Mouse (Mus musculus): ENCODE results near the gene Triap1. TPM values are rescaled to one million over a fixed set of nuclear protein-coding genes. Genes with fewer than 3 reads are reported as not detected.

The Triap1 gene
- polyA plus RNA-seq, 1 experiment from 2014 or later: 56.4 TPM

GRCm38 (mm10) chr5:115312816-115313667, 28.0 kb upstream of the Triap1 start:
- 82% methylated on average over 10 of the region's 10 CpGs for WGBS
- peaks cover 9% of the 10 kb centered on the region for H3K4me1 ChIP-seq (replicated peaks; ENCODE audit: control insufficient read depth, insufficient read depth, low read length)
- no peaks in the 10 kb centered on the region for H3K9me3 ChIP-seq (ENCODE audit: control insufficient read depth, low read length)
- no peak overlapping the region for H3K4me2 ChIP-seq (ENCODE audit: low read depth, low read length, severe bottlenecking)
- DNase-seq (ENCODE audit: low spot score) (no peak), ATAC-seq (replicated peaks; ENCODE audit: low FRiP score) (no peak)
- no peak overlapping the region for H3K9ac ChIP-seq (ENCODE audit: low read length)
- H3K27ac ChIP-seq (ENCODE audit: low read depth, low read length): no peak overlapping the region
- H3K27me3 ChIP-seq (ENCODE audit: control insufficient read depth, insufficient read depth, low read length): no peaks in the 10 kb centered on the region
- no peaks in the 10 kb centered on the region for H3K36me3 ChIP-seq (ENCODE audit: control insufficient read depth, insufficient read depth, low read length)
- H3K4me3 ChIP-seq (ENCODE audit: low read depth, low read length): no peak overlapping the region

DNA sequence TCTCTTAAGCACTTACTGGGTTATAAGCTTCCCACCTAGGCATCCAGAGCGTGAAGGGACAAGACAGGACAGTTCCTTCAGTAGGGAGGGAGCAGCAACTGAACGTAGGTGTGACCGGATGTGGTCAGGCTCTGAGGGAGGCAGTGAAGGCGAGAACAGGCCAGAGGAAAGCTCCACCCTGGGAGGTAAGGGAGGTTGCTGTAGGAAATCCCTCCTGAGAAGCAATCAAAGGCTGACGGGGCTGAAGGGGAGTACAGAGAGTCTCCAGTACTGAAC, 27.4 kb upstream of the Triap1 start:
- DNase-seq (ENCODE audit: low spot score): no peak
- Histone ChIP-seq H3K36me3 (ENCODE audit: control insufficient read depth, insufficient read depth, low read length) (no peaks in the 10 kb centered on the region), H3K4me2 (ENCODE audit: low read depth, low read length, severe bottlenecking) (no peak overlapping the region), H3K27me3 (ENCODE audit: control insufficient read depth, insufficient read depth, low read length) (no peaks in the 10 kb centered on the region), H3K9me3 (ENCODE audit: control insufficient read depth, low read length) (no peaks in the 10 kb centered on the region), H3K27ac (ENCODE audit: low read depth, low read length) (no peak overlapping the region), H3K9ac (ENCODE audit: low read length) (no peak overlapping the region), H3K4me1 (replicated peaks; ENCODE audit: control insufficient read depth, insufficient read depth, low read length) (peaks cover 10% of the 10 kb centered on the region), H3K4me3 (ENCODE audit: low read depth, low read length) (no peak overlapping the region)
- 42% methylated on average over 5 of the region's 5 CpGs for WGBS
- no peak for ATAC-seq (replicated peaks; ENCODE audit: low FRiP score)

DNA sequence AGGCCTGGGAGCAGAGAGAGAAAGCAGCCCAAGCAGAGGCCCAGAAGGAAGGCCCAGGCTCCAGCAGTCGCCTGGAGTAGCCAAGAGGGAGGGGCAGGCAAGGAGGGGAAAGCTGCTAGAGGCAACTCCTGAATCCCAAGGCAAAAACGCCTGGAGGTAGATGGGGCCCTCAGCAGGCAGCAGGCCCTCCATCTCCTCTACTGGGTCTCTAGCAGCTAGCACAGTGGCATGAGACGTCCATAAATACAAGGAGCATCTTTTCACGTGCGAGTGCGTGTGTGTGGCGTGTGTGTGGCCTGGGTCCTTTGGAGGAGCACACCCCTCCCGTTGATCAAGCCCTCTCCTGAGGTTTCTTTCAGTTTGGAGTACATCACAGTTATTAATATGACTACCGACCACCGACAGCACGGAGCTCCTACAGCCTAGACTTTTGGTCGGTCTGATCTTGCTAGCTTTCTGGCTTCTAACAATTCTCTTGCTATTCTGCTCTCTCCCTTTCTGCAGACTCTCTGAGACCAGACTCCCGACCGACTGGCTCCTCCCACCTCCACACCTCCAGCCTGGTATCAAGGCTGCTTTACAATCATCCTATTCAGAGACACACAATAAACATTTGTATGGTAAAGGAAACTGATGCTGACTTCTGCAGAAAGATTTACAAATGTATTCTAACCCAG, 23.9 kb upstream of the Triap1 start:
- Histone ChIP-seq H3K9ac (ENCODE audit: low read length) (peak overlapping the region; percentile 30), H3K36me3 (ENCODE audit: control insufficient read depth, insufficient read depth, low read length) (no peaks in the 10 kb centered on the region), H3K4me2 (ENCODE audit: low read depth, low read length, severe bottlenecking) (no peak overlapping the region), H3K27me3 (ENCODE audit: control insufficient read depth, insufficient read depth, low read length) (no peaks in the 10 kb centered on the region), H3K27ac (ENCODE audit: low read depth, low read length) (peak overlapping the region; percentile 20), H3K9me3 (ENCODE audit: control insufficient read depth, low read length) (no peaks in the 10 kb centered on the region), H3K4me1 (replicated peaks; ENCODE audit: control insufficient read depth, insufficient read depth, low read length) (peaks cover 21% of the 10 kb centered on the region), H3K4me3 (ENCODE audit: low read depth, low read length) (no peak overlapping the region)
- no peak for ATAC-seq (replicated peaks; ENCODE audit: low FRiP score)
- WGBS: 3% methylated on average over 14 of the region's 14 CpGs
- DNase-seq (ENCODE audit: low spot score): no peak

- WGBS: 7% methylated on average over 10 of the region's 10 CpGs
- no peak overlapping the region for H3K4me3 ChIP-seq (ENCODE audit: low read depth, low read length)
- H3K4me2 ChIP-seq (ENCODE audit: low read depth, low read length, severe bottlenecking): peak overlapping the region; percentile 13; the same call in 1 of the 2 replicates
Measured at GRCm38 (mm10) chr5:115317645-115318328, 23.2 kb upstream of the Triap1 start.

GRCm38 (mm10) chr5:115319004-115319940, 21.8 kb upstream of the Triap1 start:
- H3K4me2 ChIP-seq (ENCODE audit: low read depth, low read length, severe bottlenecking): peak overlapping the region; percentile 66
- H3K4me3 ChIP-seq (ENCODE audit: low read depth, low read length): peak overlapping the region; percentile 25
- H3K9me3 ChIP-seq (ENCODE audit: control insufficient read depth, low read length): no peaks in the 10 kb centered on the region
- H3K9ac ChIP-seq (ENCODE audit: low read length): peak overlapping the region; percentile 47
- DNase-seq (ENCODE audit: low spot score): peak; percentile 79
- no peaks in the 10 kb centered on the region for H3K36me3 ChIP-seq (ENCODE audit: control insufficient read depth, insufficient read depth, low read length)
- H3K27me3 ChIP-seq (ENCODE audit: control insufficient read depth, insufficient read depth, low read length): no peaks in the 10 kb centered on the region
- H3K4me1 ChIP-seq (replicated peaks; ENCODE audit: control insufficient read depth, insufficient read depth, low read length): peaks cover 21% of the 10 kb centered on the region
- H3K27ac ChIP-seq (ENCODE audit: low read depth, low read length): peak overlapping the region; percentile 25; the same call in 1 of the 2 replicates
- peak; percentile 36; the same call in 1 of the 2 replicates for ATAC-seq (replicated peaks; ENCODE audit: low FRiP score)
- WGBS: under 1% methylated on average over 22 of the region's 22 CpGs

More at GRCm38 (mm10) chr5:115317645-115318328, 23.2 kb upstream of the Triap1 start:
- Histone ChIP-seq H3K4me1 (replicated peaks; ENCODE audit: control insufficient read depth, insufficient read depth, low read length) (peaks cover 21% of the 10 kb centered on the region), H3K27me3 (ENCODE audit: control insufficient read depth, insufficient read depth, low read length) (no peaks in the 10 kb centered on the region), H3K36me3 (ENCODE audit: control insufficient read depth, insufficient read depth, low read length) (no peaks in the 10 kb centered on the region), H3K9me3 (ENCODE audit: control insufficient read depth, low read length) (no peaks in the 10 kb centered on the region), H3K27ac (ENCODE audit: low read depth, low read length) (peak overlapping the region; percentile 20), H3K9ac (ENCODE audit: low read length) (no peak overlapping the region)
- peak; percentile 60; the same call in 1 of the 2 replicates for ATAC-seq (replicated peaks; ENCODE audit: low FRiP score)
- DNase-seq (ENCODE audit: low spot score): peak; percentile 69

DNA sequence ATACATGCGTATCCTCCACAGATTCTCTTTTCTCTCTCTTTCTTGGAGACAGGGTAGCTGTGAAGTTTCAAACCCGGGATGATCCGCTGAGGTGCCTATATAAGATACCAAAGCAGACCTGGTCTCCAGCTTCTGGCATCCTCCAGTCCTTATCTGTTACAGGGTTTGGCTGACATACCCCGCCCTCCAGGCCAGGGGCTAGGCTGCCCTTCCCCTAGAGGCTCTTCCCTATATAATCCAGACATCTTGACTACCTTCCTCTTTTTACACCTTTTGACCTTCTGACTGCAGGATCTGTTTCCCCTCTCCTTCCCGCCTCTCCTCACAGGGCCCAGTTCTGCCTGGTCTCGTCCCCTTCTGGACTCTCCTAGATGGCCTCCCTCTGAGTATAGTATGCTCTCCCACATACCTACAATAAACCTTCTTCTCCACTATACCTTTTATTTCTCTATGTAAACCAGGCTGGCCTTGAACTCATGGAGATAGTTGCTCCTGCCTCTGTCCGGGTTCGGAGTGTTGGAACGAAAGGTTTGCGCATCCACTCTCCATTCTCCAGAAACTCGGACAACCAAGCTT, 14.7 kb upstream of the Triap1 start:
- Histone ChIP-seq H3K36me3 (ENCODE audit: control insufficient read depth, insufficient read depth, low read length) (peaks cover 5% of the 10 kb centered on the region; the same call in 1 of the 2 replicates), H3K27ac (ENCODE audit: low read depth, low read length) (peak overlapping the region; percentile 78; the same call in 1 of the 2 replicates), H3K4me3 (ENCODE audit: low read depth, low read length) (peak overlapping the region; percentile 98), H3K9me3 (ENCODE audit: control insufficient read depth, low read length) (no peaks in the 10 kb centered on the region), H3K4me1 (replicated peaks; ENCODE audit: control insufficient read depth, insufficient read depth, low read length) (peaks cover 9% of the 10 kb centered on the region), H3K27me3 (ENCODE audit: control insufficient read depth, insufficient read depth, low read length) (no peaks in the 10 kb centered on the region), H3K9ac (ENCODE audit: low read length) (peak overlapping the region; percentile 94), H3K4me2 (ENCODE audit: low read depth, low read length, severe bottlenecking) (peak overlapping the region; percentile 83)
- WGBS: 30% methylated on average over 11 of the region's 11 CpGs
- ATAC-seq (replicated peaks; ENCODE audit: low FRiP score): peak; percentile 57; the same call in 1 of the 2 replicates
- no peak for DNase-seq (ENCODE audit: low spot score)

DNA sequence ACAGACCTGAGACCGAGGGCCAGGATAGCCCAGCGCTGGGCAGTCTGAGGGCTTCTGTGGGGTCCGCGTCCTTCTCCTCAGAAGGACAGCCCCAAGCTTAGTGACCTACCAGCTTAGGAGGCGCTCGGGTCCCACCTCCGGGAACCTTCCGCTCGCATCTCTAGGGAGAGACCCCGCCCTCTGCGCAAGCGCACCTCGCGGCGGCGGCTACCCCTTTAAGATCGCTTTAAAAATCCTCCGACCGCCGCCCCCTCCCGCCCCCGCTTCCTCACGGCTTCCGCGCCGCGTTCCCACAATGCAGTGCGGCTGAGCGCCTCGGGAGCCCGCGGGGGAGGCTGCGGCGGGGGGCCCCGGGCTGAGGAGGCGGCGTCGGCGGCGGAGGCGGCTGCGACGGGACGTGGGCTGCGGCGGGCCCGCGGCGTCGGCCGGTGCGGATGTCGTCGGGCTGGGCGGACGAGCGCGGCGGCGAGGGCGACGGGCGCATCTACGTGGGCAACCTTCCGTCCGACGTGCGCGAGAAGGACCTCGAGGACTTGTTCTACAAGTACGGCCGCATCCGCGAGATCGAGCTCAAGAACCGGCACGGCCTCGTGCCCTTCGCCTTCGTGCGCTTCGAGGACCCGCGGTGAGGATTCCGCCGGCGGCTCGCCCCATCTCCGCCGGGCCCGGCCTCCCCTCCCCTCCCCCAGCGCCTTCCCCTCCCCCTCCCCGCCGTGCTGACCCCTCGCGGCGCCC, 14.0 kb upstream of the Triap1 start, which contains the start of gene Srsf9:
Srsf9 (plus strand) TSS at position 303 of the 735 bp plus-strand sequence.
- H3K4me1 ChIP-seq (replicated peaks; ENCODE audit: control insufficient read depth, insufficient read depth, low read length): peaks cover 9% of the 10 kb centered on the region
- peak; percentile 94 for ATAC-seq (replicated peaks; ENCODE audit: low FRiP score)
- WGBS: under 1% methylated on average over 82 of the region's 97 CpGs

More for the DNA sequence above, 14.0 kb upstream of the Triap1 start, which contains the start of gene Srsf9:
- DNase-seq (ENCODE audit: low spot score): peak; percentile 98
- H3K9ac ChIP-seq (ENCODE audit: low read length): peak within 1 kb of the TSS; percentile 94
- peak within 1 kb of the TSS; percentile 83 for H3K4me2 ChIP-seq (ENCODE audit: low read depth, low read length, severe bottlenecking)
- peaks cover 6% of the 10 kb centered on the region; the same call in 1 of the 2 replicates for H3K36me3 ChIP-seq (ENCODE audit: control insufficient read depth, insufficient read depth, low read length)
- peak within 1 kb of the TSS; percentile 78 for H3K27ac ChIP-seq (ENCODE audit: low read depth, low read length)
- no peaks in the 10 kb centered on the region for H3K9me3 ChIP-seq (ENCODE audit: control insufficient read depth, low read length)
- H3K27me3 ChIP-seq (ENCODE audit: control insufficient read depth, insufficient read depth, low read length): no peaks in the 10 kb centered on the region
- peak within 1 kb of the TSS; percentile 98 for H3K4me3 ChIP-seq (ENCODE audit: low read depth, low read length)
